In the genomic region with DNA sequence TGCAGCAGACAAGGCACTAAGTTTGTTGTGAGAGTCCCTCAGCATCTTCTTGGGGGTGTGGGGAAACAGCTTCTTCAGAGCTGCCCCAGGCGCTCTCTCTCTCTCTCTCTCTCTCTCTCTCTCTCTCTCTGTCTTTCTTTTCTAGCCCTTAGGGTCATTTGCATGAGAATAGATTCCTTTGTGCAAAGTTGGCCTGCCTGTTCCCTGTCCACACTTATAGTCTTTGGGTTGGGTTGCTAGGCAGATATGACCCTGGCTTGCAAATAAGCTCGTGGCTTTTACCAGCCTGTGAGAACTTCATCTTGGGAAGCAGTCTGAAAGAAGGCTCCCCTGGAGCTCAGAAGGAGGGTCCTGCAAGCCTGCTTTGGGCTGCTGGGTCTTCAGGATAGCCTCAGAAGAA, we compare ENCODE assay signal across 10 mouse cellular contexts. TPM values are rescaled to one million over a fixed set of nuclear protein-coding genes. Genes with fewer than 3 reads are reported as not detected.
DNase-seq lines count a peak whose midpoint lies in the region; ATAC-seq and TF ChIP-seq lines count a peak whose summit lies in the region.
"Had no signal": no experiment of that assay in that cellular context is flagged by ENCODE, and none has a peak within 500 bp of the region (broad histone marks: within the 10 kb centered on the region; RNA-seq: fewer than 3 reads in every experiment).

No protein-coding gene starts in this region.

- H3K4me3 ChIP-seq in forebrain, postnatal 0 days (ENCODE audit: low read depth, low read length) = no peak overlapping the region
- H3K4me3 ChIP-seq in midbrain, embryonic 12.5 days = no peak overlapping the region
- H3K4me3 ChIP-seq: embryonic facial prominence, embryonic 15.5 days had no signal

- H3K36me3 ChIP-seq in forebrain, postnatal 0 days (ENCODE audit: insufficient read depth) = no peaks in the 10 kb centered on the region
- H3K36me3 ChIP-seq in midbrain, embryonic 12.5 days = no peaks in the 10 kb centered on the region
- H3K36me3 ChIP-seq: embryonic facial prominence, embryonic 15.5 days had no signal

- ATAC-seq in forebrain, postnatal 0 days = no peak
- 0 out of 2 replicates have a peak, but pooled peaks have one; percentile 13 for ATAC-seq in midbrain, embryonic 12.5 days (ENCODE audit: low FRiP score, low read depth)

- TF ChIP-seq CTCF in brain, embryonic 14.5 days (IDR thresholded peaks at IDR 0.05; ENCODE audit: borderline replicate concordance, extremely low read depth, insufficient read depth, insufficient read length) = no peak
- TF ChIP-seq CTCF in forebrain, postnatal 0 days (IDR thresholded peaks at IDR 0.05; ENCODE audit: low read depth) = no peak

- 23% methylated on average over 2 of the region's 2 CpGs for WGBS in forebrain, postnatal 0 days
- 13% methylated on average over 2 of the region's 2 CpGs for WGBS in midbrain, embryonic 12.5 days

- H3K4me2 ChIP-seq in forebrain, postnatal 0 days (ENCODE audit: low read depth) = no peak overlapping the region
- peak overlapping the region; percentile 4; the same call in 1 of the 2 replicates for H3K4me2 ChIP-seq in midbrain, embryonic 12.5 days (replicated peaks)
- H3K4me2 ChIP-seq: embryonic facial prominence, embryonic 15.5 days had no signal

- H3K9me3 ChIP-seq in forebrain, postnatal 0 days (ENCODE audit: low read length) = no peaks in the 10 kb centered on the region
- H3K9me3 ChIP-seq in midbrain, embryonic 12.5 days = no peaks in the 10 kb centered on the region
- H3K9me3 ChIP-seq: embryonic facial prominence, embryonic 15.5 days had no signal

- H3K27me3 ChIP-seq in forebrain, postnatal 0 days (ENCODE audit: insufficient read depth, low read length) = peaks cover 5% of the 10 kb centered on the region; the same call in 1 of the 2 replicates
- peaks cover 22% of the 10 kb centered on the region for H3K27me3 ChIP-seq in midbrain, embryonic 12.5 days

- H3K27ac ChIP-seq in forebrain, postnatal 0 days (ENCODE audit: low read depth, low read length) = no peak overlapping the region
- H3K27ac ChIP-seq in midbrain, embryonic 12.5 days (replicated peaks) = peak overlapping the region; percentile 47
- H3K27ac ChIP-seq: embryonic facial prominence, embryonic 15.5 days; kidney, postnatal 0 days had no signal

- DNase-seq in A20 (ENCODE audit: low read depth, low spot score) = peak; percentile 66
- DNase-seq in brain, embryonic 14.5 days (ENCODE audit: low read depth) = peak; percentile 84
- DNase-seq in forebrain, postnatal 0 days = peak; percentile 20
- DNase-seq in kidney, adult 8-10 months = no peak
- no peak for DNase-seq in heart, postnatal 25 days (ENCODE audit: low spot score)
- DNase-seq in adrenal gland, postnatal 14 days = no peak
- no peak for DNase-seq in cerebellum, adult 18-20 months

- intact Hi-C loops in heart, postnatal 25 days (cut with DNase I) = no loop called here

- H3K9ac ChIP-seq in forebrain, postnatal 0 days = no peak overlapping the region
- H3K9ac ChIP-seq in midbrain, embryonic 12.5 days (replicated peaks) = no peak overlapping the region
- H3K9ac ChIP-seq: embryonic facial prominence, embryonic 15.5 days had no signal

- TF ChIP-seq POLR2A in brain, embryonic 14.5 days (IDR thresholded peaks at IDR 0.05; ENCODE audit: borderline replicate concordance, extremely low read depth, insufficient read depth, insufficient read length, poor library complexity, severe bottlenecking) = no peak

- no peaks in the 10 kb centered on the region; the same call in 1 of the 2 replicates for H3K4me1 ChIP-seq in forebrain, postnatal 0 days (ENCODE audit: insufficient read depth)
- peaks cover 47% of the 10 kb centered on the region for H3K4me1 ChIP-seq in midbrain, embryonic 12.5 days

RNA-seq across cellular contexts. Expression of a gene that starts 2.8 kb away (rescaled TPM):
- polyA plus RNA-seq in brain, embryonic 14.5 days (2012; rRNA removed) = 1.4 and 3.2 TPM in 2 replicates
- total RNA-seq in forebrain, postnatal 0 days (2014; rRNA removed) = 6.8 and 9.8 TPM in 2 replicates
- polyA plus RNA-seq in forebrain, postnatal 0 days (2015; fragmentation: Nextera tagmentation; extraction: Ambion mirVana) = 5.4 and 6.9 TPM in 2 replicates
- 3.3 and 3.5 TPM in 2 replicates for polyA plus RNA-seq in midbrain, embryonic 12.5 days (2016; fragmentation: Nextera tagmentation; extraction: Ambion mirVana)
- 1 to 10 TPM; 7.7 to 8.8 TPM for total RNA-seq in heart, postnatal 25 days (2021)
- 2.4 and 4.4 TPM in 2 replicates for total RNA-seq in adrenal gland, postnatal 14 days (2021)

RNA-seq across cellular contexts. Expression of a gene that starts 3.1 kb away (rescaled TPM):
- 5.2 and 5.3 TPM in 2 replicates for polyA plus RNA-seq in brain, embryonic 14.5 days (2012; rRNA removed)
- 5.3 and 6.5 TPM in 2 replicates for total RNA-seq in forebrain, postnatal 0 days (2014; rRNA removed)
- 6.9 and 7.8 TPM in 2 replicates for polyA plus RNA-seq in forebrain, postnatal 0 days (2015; fragmentation: Nextera tagmentation; extraction: Ambion mirVana)
- polyA plus RNA-seq in midbrain, embryonic 12.5 days (2016; fragmentation: Nextera tagmentation; extraction: Ambion mirVana) = 2.4 and 3.2 TPM in 2 replicates
- 1 to 10 TPM; 1.3 to 1.9 TPM for total RNA-seq in heart, postnatal 25 days (2021)
- 3.3 and 7.0 TPM in 2 replicates for total RNA-seq in adrenal gland, postnatal 14 days (2021)

RNA-seq across cellular contexts. Expression of a gene that starts 50.5 kb away (rescaled TPM):
- 183 and 185 TPM in 2 replicates for polyA plus RNA-seq in brain, embryonic 14.5 days (2012; rRNA removed)
- total RNA-seq in forebrain, postnatal 0 days (2014; rRNA removed) = 200 and 213 TPM in 2 replicates
- 45.5 and 46.2 TPM in 2 replicates for polyA plus RNA-seq in forebrain, postnatal 0 days (2015; fragmentation: Nextera tagmentation; extraction: Ambion mirVana)
- polyA plus RNA-seq in midbrain, embryonic 12.5 days (2016; fragmentation: Nextera tagmentation; extraction: Ambion mirVana) = 47.0 and 47.1 TPM in 2 replicates
- total RNA-seq in heart, postnatal 25 days (2021) = 10 to 100 TPM; 51.4 to 60.5 TPM
- total RNA-seq in adrenal gland, postnatal 14 days (2021) = 41.0 and 41.1 TPM in 2 replicates

Comparison
In these comparisons a context has a peak if more than half of its experiments do, and no peak if none do; other contexts are left out.
1. DNase-seq: peak in A20 (single experiment), brain, embryonic 14.5 days (single experiment) and forebrain, postnatal 0 days (single experiment); none in kidney, adult 8-10 months (0 of 2), heart, postnatal 25 days (single experiment), adrenal gland, postnatal 14 days (single experiment) and cerebellum, adult 18-20 months (0 of 2).